Mouse (Mus musculus) hindbrain, embryonic 14.5 days (tissue): ENCODE measurements around the gene Trpv3. TPM values are rescaled to one million over a fixed set of nuclear protein-coding genes. Genes with fewer than 3 reads are reported as not detected.

Experiments
- ATAC-seq: fragments of 200-750 bp; cut with Nextera tagmentation; 2 replicates; pipeline ENCODE4 v1.8.0; 2017; ENCODE audit warnings: moderate number of reproducible peaks, mild to moderate bottlenecking, moderate TSS enrichment, moderate library complexity; ENCODE audit not compliant: low FRiP score
- DNase-seq: peaks from one replicate; pipeline ENCODE4 v3.0.0-alpha.2; 2015; ENCODE audit warnings: low spot score
- H3K27ac ChIP-seq: fragments of 300-500 bp; sonication (generic); 2 replicates; pipeline ENCODE4 v1.5.1; 2014; ENCODE audit warnings: mild to moderate bottlenecking, moderate library complexity
- H3K27me3 ChIP-seq: fragments of 300-500 bp; sonication (generic); 2 replicates; pipeline ENCODE4 v1.6.1; 2014; ENCODE audit warnings: mild to moderate bottlenecking, low read length, mixed read lengths; ENCODE audit not compliant: control insufficient read depth, insufficient read depth
- H3K36me3 ChIP-seq: fragments of 300-500 bp; sonication (generic); replicated peaks from 2 replicates; pipeline ENCODE4 v1.6.1; 2014; ENCODE audit not compliant: control insufficient read depth, insufficient read depth
- H3K4me1 ChIP-seq: fragments of 300-500 bp; sonication (generic); replicated peaks from 2 replicates; pipeline ENCODE4 v1.6.1; 2014; ENCODE audit warnings: antibody characterized with exemption, low read length, mixed read lengths; ENCODE audit not compliant: control insufficient read depth, insufficient read depth
- H3K4me2 ChIP-seq: fragments of 300-500 bp; sonication (generic); replicated peaks from 2 replicates; pipeline ENCODE4 v1.6.1; 2014; ENCODE audit warnings: mild to moderate bottlenecking, moderate library complexity
- H3K4me3 ChIP-seq: fragments of 300-500 bp; sonication (generic); replicated peaks from 2 replicates; pipeline ENCODE4 v1.5.1; 2014; ENCODE audit warnings: mild to moderate bottlenecking, low read length
- H3K9ac ChIP-seq: fragments of 300-500 bp; sonication (generic); 2 replicates; pipeline ENCODE4 v1.6.1; 2014
- H3K9me3 ChIP-seq: fragments of 300-500 bp; sonication (generic); 2 replicates; pipeline ENCODE4 v1.6.1; 2016; ENCODE audit warnings: low read length; ENCODE audit not compliant: control insufficient read depth
- WGBS: fragments of 180-500 bp; shearing (Covaris S2); extraction: QIAGEN DNeasy Blood & Tissue Kit; methylation state at CpG from one replicate; pipeline ENCODE4 v1.1.7; 2014; 5-methylcytosine and 5-hydroxymethylcytosine counted together
- polyA plus RNA-seq: library from polyadenylated mRNA; unstranded; fragments of >200 nt; fragmentation: Nextera tagmentation; extraction: Ambion mirVana; gene quantifications from 2 replicates; pipeline ENCODE4 v1.2.1, GENCODE M21; 2014

Gene Trpv3
- polyA plus RNA-seq, 1 experiment from 2014 or later = 0.32 TPM

DNA sequence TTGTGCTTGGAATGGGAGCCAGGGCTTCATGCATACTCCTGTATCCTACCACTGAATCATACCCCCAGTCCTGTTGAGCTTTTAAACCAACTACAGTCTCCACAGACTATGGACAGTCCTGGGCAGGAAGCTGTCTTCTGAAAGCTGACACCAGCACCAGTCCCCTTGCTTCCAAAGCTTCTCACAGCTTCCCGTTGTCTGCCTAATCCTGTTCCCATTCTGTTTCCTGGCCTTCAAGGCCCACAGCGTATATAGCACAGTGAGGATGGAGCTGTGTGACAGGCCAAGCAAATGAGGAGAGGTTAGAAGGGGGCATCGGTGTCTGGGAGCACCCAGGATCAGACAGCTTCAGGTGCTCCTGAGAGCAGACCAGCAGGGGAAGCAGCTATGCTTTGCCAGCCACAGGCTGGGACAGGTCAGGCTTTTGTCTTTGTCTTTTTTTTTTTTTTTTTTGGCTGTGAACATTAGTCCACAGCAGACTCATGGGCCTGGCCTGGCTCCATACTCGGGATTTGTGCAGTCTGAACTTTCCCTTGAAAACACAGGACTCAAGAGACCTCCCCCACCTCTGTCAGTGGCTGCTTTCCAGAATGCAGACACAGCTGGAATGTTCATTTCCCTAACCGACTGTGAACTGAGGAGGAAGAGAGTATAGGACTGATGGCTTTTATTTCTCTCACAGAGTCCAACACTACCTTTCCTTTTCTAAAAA, 31.0 kb upstream of the Trpv3 start:
- H3K27me3 ChIP-seq = no peaks in the 10 kb centered on the region
- WGBS = 51% methylated on average over 5 of the region's 5 CpGs

DNA sequence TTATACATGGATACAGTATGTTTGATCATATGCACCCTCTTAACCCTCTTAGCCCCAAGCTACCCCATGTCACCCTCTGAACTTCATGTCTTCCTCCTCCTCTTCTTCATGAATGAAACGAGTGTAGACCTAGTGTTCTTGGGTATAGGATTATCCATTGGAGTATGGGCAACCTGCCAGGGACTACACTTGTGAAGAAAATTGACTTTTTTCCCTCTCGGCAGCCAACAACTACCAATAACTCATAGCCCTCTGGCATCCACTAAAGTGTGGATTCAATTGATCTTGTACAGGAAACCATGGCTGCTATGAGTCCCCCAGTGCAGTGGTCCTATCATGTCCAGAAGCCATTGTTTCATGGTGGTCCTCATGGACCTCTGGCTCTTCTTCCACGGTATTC, 30.5 kb upstream of the Trpv3 start:
- Histone ChIP-seq H3K4me3 (no peak overlapping the region), H3K9ac (no peak overlapping the region), H3K4me1 (no peaks in the 10 kb centered on the region), H3K9me3 (no peaks in the 10 kb centered on the region), H3K27ac (no peak overlapping the region), H3K36me3 (no peaks in the 10 kb centered on the region), H3K27me3 (no peaks in the 10 kb centered on the region), H3K4me2 (no peak overlapping the region)
- ATAC-seq (no peak), DNase-seq (peak; percentile 30)
- WGBS = 80% methylated on average over 3 of the region's 3 CpGs

More for the DNA sequence above, 31.0 kb upstream of the Trpv3 start:
- Histone ChIP-seq H3K36me3 (no peaks in the 10 kb centered on the region), H3K4me1 (no peaks in the 10 kb centered on the region), H3K4me2 (no peak overlapping the region), H3K9ac (no peak overlapping the region), H3K9me3 (no peaks in the 10 kb centered on the region), H3K4me3 (no peak overlapping the region), H3K27ac (0 out of 2 replicates have a peak overlapping the region, but pooled peaks have one; percentile 20)
- ATAC-seq (no peak), DNase-seq (peak; percentile 27)

DNA sequence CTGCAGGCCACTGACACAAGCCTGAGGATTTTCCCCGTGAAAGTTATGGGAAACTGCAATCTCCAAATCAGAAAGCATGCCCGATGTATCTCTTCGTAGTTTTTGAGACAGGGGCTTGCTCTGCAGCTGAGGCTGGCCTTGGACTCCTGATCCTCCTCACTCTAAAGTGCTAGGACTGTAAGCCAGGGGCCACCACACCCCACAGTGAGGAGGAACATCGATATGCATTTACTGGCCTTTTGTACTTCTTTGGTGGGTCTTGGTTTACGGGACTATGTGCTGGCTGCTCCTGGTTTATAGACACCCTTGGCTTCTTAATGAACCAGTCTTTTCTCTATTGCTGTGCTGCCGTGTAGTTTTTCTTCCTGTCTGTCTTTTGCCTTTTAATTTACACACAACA, 25.0 kb upstream of the Trpv3 start:
- Histone ChIP-seq H3K36me3 (no peaks in the 10 kb centered on the region), H3K4me2 (no peak overlapping the region), H3K9me3 (no peaks in the 10 kb centered on the region), H3K27me3 (no peaks in the 10 kb centered on the region), H3K4me1 (no peaks in the 10 kb centered on the region), H3K27ac (no peak overlapping the region), H3K9ac (no peak overlapping the region), H3K4me3 (no peak overlapping the region)
- no peak for DNase-seq
- 83% methylated on average over 6 of the region's 6 CpGs for WGBS
- ATAC-seq = no peak

GRCm38 (mm10) chr11:73242777-73243176, 24.4 kb upstream of the Trpv3 start:
- H3K4me3 ChIP-seq = no peak overlapping the region
- H3K4me1 ChIP-seq = no peaks in the 10 kb centered on the region
- H3K27me3 ChIP-seq = no peaks in the 10 kb centered on the region
- no peak overlapping the region for H3K4me2 ChIP-seq
- H3K36me3 ChIP-seq = no peaks in the 10 kb centered on the region
- WGBS = 76% methylated on average over 4 of the region's 4 CpGs
- DNase-seq (no peak), ATAC-seq (no peak)
- no peaks in the 10 kb centered on the region for H3K9me3 ChIP-seq
- no peak overlapping the region for H3K9ac ChIP-seq
- H3K27ac ChIP-seq = no peak overlapping the region

GRCm38 (mm10) chr11:73257362-73257945, 9.7 kb upstream of the Trpv3 start:
- H3K9ac ChIP-seq = no peak overlapping the region
- ATAC-seq = no peak
- H3K4me3 ChIP-seq = no peak overlapping the region
- H3K9me3 ChIP-seq = no peaks in the 10 kb centered on the region
- no peaks in the 10 kb centered on the region for H3K4me1 ChIP-seq
- no peak overlapping the region for H3K4me2 ChIP-seq
- WGBS = 76% methylated on average over 4 of the region's 4 CpGs
- no peak overlapping the region for H3K27ac ChIP-seq
- no peaks in the 10 kb centered on the region for H3K27me3 ChIP-seq
- no peak for DNase-seq
- no peaks in the 10 kb centered on the region for H3K36me3 ChIP-seq

DNA sequence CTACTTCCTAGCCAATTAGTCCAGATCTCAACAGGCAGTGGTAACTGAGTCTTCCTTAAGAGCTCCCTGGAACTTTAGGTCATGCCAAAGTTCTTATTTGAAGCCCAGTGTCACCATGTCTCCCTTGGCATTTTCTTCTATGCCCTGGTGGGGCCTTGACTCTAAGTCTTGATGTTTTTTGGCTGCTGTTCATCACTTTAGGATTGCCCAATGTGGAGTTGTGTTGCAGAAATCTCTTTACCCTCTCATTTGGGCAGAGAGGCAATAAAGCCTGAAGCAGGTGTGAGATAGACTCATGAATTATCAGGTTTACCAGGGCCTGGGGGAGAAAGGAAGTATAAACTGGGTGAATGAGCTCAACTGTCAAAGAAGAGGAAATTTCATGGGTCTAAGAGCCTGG, 8.5 kb upstream of the Trpv3 start:
- Histone ChIP-seq H3K4me3 (no peak overlapping the region), H3K27me3 (no peaks in the 10 kb centered on the region), H3K36me3 (no peaks in the 10 kb centered on the region), H3K4me1 (no peaks in the 10 kb centered on the region), H3K27ac (no peak overlapping the region), H3K9ac (no peak overlapping the region), H3K4me2 (no peak overlapping the region), H3K9me3 (no peaks in the 10 kb centered on the region)
- DNase-seq (no peak), ATAC-seq (no peak)

DNA sequence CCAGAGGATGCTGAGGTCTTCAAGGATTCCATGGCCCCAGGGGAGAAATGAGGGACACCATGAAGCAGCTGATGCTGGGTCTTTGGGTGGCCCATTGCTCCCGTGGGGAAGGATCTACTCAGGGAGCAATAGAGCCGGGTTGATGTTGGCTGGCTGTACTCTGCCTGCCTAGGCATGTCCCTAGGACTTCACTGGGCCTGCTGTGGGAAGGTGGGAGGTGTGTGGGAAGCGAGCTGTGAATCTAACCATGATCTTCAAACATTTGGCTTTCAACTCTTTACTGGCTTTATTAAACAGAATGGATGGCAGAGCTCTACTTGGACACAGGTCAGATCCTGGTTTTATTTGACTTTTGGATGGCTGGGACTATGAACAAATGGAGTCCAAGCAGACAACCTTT, 6.7 kb upstream of the Trpv3 start:
- Histone ChIP-seq H3K4me2 (no peak overlapping the region), H3K27me3 (no peaks in the 10 kb centered on the region), H3K4me3 (no peak overlapping the region), H3K4me1 (no peaks in the 10 kb centered on the region), H3K9ac (no peak overlapping the region), H3K36me3 (no peaks in the 10 kb centered on the region), H3K27ac (no peak overlapping the region), H3K9me3 (no peaks in the 10 kb centered on the region)
- ATAC-seq = no peak
- DNase-seq = no peak
- 83% methylated on average over 3 of the region's 3 CpGs for WGBS

GRCm38 (mm10) chr11:73261385-73261784, 5.8 kb upstream of the Trpv3 start:
- Histone ChIP-seq H3K27ac (no peak overlapping the region), H3K36me3 (no peaks in the 10 kb centered on the region), H3K4me3 (no peak overlapping the region), H3K9me3 (no peaks in the 10 kb centered on the region), H3K4me2 (no peak overlapping the region), H3K9ac (no peak overlapping the region), H3K27me3 (no peaks in the 10 kb centered on the region), H3K4me1 (no peaks in the 10 kb centered on the region)
- DNase-seq (no peak), ATAC-seq (no peak)
- WGBS = 79% methylated on average over 1 of the region's 1 CpGs

DNA sequence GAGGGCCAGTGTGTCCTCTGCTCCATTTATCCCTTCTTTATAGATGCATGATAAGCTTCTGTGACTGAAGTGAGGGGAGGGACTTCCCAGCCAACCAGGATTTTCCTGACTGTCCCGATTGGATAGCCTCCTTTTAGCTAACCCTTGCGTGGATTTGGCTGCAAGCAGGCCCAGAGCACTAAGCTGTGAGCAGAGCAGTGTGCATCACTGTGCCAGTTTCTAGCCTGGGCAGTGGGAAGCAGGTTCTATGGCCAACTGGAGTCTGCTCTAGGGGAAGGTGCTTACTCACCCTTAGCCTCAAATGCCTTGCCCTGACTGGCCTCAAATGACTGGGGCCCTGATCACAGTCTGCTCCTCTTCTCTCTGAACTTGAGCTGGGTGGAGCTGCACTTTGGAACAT, 7.6 kb downstream of the Trpv3 start:
- ATAC-seq (no peak), DNase-seq (no peak)
- H3K9me3 ChIP-seq = no peaks in the 10 kb centered on the region
- no peak overlapping the region for H3K4me3 ChIP-seq
- H3K36me3 ChIP-seq = no peaks in the 10 kb centered on the region
- H3K4me2 ChIP-seq = no peak overlapping the region
- no peak overlapping the region for H3K9ac ChIP-seq
- H3K4me1 ChIP-seq = no peaks in the 10 kb centered on the region
- H3K27me3 ChIP-seq = no peaks in the 10 kb centered on the region
- WGBS = 29% methylated on average over 2 of the region's 2 CpGs
- no peak overlapping the region for H3K27ac ChIP-seq
